Mouse (Mus musculus): ENCODE data around the gene Ifi214. TPM values are rescaled to one million over a fixed set of nuclear protein-coding genes. Genes with fewer than 3 reads are reported as not detected.
"Not testable (repeated sequence)": the region's sequence is repeated elsewhere in the genome, so short reads cannot be mapped to it uniquely, and the experiment has no call there.

Gene Ifi214
- 0.04 TPM in 1 of 2 replicates, not detected in the other for polyA plus RNA-seq (2015; fragmentation: Nextera tagmentation; extraction: Ambion mirVana)

DNA sequence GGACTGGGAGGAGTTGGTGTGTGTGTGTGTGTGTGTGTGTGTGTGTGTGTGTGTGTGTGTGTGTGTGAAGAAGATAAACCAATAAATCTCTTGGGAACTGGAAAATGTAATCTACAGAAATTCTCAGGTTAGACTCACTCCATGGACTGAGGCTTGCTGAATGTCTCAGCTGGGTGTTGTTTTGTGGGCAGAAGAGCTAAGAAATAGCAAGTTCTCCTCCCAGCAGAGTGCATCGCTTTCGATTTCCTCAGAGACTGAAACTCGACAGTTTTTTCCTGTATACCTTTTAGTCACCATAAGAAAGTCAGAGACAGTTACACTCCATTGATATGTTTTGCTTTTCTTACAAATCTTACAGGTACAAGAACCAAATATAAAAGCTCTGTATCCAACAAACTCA lies at the start of gene Ifi214:
Gene Ifi214, minus strand, starts transcription at position 167 of the 400 bp plus-strand sequence.
- not testable (repeated sequence) for H3K4me2 ChIP-seq; H3K36me3 ChIP-seq; H3K27ac ChIP-seq; H3K9me3 ChIP-seq; H3K4me1 ChIP-seq; H3K27me3 ChIP-seq (replicated peaks); ATAC-seq (ENCODE audit: insufficient read depth, low FRiP score, low read depth); H3K9ac ChIP-seq; H3K4me3 ChIP-seq (replicated peaks)
- 80% methylated on average over 3 of the region's 3 CpGs for WGBS

DNA sequence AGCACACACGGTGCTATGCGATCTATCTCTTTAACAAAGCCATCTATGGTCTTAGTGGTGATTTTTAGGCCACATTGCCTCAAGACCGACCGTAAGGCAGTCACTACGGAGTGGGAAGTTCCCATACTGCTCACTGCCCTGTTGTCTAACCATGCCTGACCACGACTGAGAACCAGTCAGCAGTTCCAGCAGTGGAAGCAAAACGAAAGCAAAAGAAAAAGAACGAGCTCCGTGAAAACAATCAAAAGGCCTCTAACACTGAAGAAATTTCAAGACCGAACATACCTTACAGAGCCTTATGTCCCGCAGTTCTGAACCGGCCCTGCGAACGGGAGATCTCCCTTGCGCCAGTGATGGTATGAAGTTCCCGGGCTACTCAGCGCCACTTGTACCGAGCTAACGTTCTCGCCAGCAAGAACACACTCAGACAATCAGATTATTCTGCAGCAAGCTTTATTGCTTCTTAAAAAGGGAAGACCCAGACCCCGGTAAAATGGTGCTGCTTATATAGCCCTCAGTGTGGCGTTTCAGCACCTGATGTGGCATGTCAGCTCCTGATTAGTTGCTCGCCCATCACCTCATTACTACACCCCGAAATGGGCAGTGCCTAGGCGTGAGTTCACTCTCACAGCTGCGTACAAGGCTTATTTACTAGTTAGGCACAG lies 44.3 kb upstream of the Ifi214 start:
- no peak overlapping the region for H3K9ac ChIP-seq
- H3K36me3 ChIP-seq, result no peaks in the 10 kb centered on the region
- 0 out of 2 replicates have a peak, but pooled peaks cover 3% of the 10 kb centered on the region for H3K9me3 ChIP-seq
- no peaks in the 10 kb centered on the region for H3K27me3 ChIP-seq (replicated peaks)
- no peak overlapping the region for H3K27ac ChIP-seq
- no peak for ATAC-seq (ENCODE audit: insufficient read depth, low FRiP score, low read depth)
- no peak overlapping the region for H3K4me3 ChIP-seq (replicated peaks)
- 94% methylated on average over 26 of the region's 26 CpGs for WGBS
- no peaks in the 10 kb centered on the region for H3K4me1 ChIP-seq
- no peak overlapping the region for H3K4me2 ChIP-seq

DNA sequence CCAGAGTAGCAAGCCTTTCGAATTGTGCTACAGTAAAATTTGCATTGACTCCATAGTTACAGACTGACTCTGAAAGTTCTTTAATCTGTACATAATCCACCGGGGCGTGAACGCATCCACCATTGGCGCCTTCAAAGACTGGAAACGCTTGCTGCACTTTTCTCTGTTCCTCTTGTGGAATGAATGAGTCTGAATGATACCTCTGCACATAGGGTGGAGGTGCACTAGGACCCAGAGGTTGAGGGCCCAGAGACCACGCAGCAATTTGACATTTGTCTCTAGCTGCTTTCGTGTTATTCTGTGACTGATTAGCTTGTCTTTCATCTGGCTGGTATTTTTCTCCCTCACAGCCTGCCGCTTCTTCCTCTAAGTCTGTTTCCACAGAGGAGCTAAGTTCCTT lies 43.3 kb upstream of the Ifi214 start:
- H3K36me3 ChIP-seq, result no peaks in the 10 kb centered on the region
- no peaks in the 10 kb centered on the region for H3K4me1 ChIP-seq
- 93% methylated on average over 9 of the region's 9 CpGs for WGBS
- H3K4me2 ChIP-seq, result no peak overlapping the region
- H3K9ac ChIP-seq, result no peak overlapping the region
- ATAC-seq (ENCODE audit: insufficient read depth, low FRiP score, low read depth), result no peak
- H3K27me3 ChIP-seq (replicated peaks), result no peaks in the 10 kb centered on the region
- H3K4me3 ChIP-seq (replicated peaks), result no peak overlapping the region
- H3K27ac ChIP-seq, result no peak overlapping the region
- H3K9me3 ChIP-seq, result 0 out of 2 replicates have a peak, but pooled peaks cover 3% of the 10 kb centered on the region

DNA sequence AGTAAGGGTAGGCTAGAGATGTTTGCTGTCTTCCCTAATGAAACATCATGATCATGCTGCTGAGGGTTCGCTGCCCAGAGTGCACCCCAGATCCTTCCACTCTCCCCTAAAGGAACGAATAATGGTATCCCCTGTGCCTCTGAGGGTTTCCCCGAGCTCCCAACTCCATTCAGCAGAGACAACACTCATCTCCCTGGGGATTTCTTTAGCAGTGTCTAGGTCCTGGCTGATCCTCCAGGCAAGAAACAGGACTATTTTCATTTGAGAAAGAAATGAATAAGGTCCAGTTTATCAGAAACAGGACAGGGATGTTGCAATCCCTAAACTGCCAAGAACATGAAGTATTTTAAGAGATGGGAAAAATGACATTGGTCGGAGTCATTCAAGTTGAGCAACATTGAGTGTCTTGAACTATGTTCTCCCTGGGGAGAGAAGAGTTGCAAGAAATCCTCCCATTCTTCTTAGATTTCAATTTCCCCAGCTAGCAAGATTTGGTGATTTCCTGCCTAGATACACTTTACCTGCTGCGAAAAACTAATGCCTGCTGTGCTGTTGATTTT lies 14.8 kb upstream of the Ifi214 start:
- ATAC-seq (ENCODE audit: insufficient read depth, low FRiP score, low read depth); H3K4me2 ChIP-seq; H3K9ac ChIP-seq; H3K27ac ChIP-seq; H3K27me3 ChIP-seq (replicated peaks); H3K36me3 ChIP-seq; H3K4me3 ChIP-seq (replicated peaks); H3K9me3 ChIP-seq; H3K4me1 ChIP-seq: not testable (repeated sequence)
- 85% methylated on average over 5 of the region's 5 CpGs for WGBS

DNA sequence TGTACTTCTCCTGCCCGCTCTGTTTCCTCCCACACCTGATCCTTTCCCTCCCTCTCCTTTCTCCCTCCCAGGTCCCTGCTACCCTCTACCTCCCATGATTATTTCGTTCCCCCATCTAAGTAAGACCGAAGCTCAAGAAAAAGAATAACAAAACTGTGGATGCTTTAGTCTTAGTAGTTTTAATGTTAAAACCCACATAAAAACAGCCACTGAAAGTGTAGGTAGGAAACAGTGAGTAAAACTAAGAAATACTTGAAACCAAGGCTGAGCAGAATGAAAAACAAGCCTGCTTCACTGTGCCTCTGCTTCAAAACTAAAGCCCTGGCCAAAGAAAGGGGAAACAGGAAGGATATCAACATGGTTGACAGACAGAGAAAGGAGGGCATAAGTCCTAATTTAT lies 13.0 kb upstream of the Ifi214 start:
- H3K4me1 ChIP-seq; H3K9ac ChIP-seq; H3K9me3 ChIP-seq; H3K4me2 ChIP-seq; ATAC-seq (ENCODE audit: insufficient read depth, low FRiP score, low read depth); H3K4me3 ChIP-seq (replicated peaks); H3K36me3 ChIP-seq; H3K27ac ChIP-seq; H3K27me3 ChIP-seq (replicated peaks): not testable (repeated sequence)
- WGBS, result 85% methylated on average over 3 of the region's 3 CpGs

DNA sequence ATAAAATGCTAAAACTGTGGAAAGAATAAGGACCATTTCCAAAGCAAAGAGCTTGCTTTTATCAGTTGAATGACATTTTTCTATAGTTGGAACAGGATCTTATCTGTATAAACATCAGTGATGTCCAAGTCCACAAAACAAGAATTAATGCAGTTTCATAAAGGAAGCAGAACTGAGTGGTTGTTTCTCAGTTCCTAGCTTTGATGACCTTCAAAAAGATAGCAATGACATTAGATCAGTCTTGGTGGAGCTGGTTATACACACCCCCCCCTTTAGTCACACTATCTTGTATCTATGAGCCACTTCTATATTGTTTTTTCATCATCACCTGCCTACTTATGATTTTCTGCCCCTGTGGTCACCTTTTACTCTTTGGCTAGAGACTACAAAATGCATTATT lies 14.3 kb downstream of the Ifi214 start:
- ATAC-seq (ENCODE audit: insufficient read depth, low FRiP score, low read depth), result no peak
- no peaks in the 10 kb centered on the region for H3K36me3 ChIP-seq
- H3K4me1 ChIP-seq, result no peaks in the 10 kb centered on the region
- H3K4me2 ChIP-seq, result no peak overlapping the region
- no peaks in the 10 kb centered on the region for H3K27me3 ChIP-seq (replicated peaks)
- H3K27ac ChIP-seq, result no peak overlapping the region
- no peak overlapping the region for H3K9ac ChIP-seq
- H3K9me3 ChIP-seq, result no peaks in the 10 kb centered on the region
- H3K4me3 ChIP-seq (replicated peaks), result no peak overlapping the region

DNA sequence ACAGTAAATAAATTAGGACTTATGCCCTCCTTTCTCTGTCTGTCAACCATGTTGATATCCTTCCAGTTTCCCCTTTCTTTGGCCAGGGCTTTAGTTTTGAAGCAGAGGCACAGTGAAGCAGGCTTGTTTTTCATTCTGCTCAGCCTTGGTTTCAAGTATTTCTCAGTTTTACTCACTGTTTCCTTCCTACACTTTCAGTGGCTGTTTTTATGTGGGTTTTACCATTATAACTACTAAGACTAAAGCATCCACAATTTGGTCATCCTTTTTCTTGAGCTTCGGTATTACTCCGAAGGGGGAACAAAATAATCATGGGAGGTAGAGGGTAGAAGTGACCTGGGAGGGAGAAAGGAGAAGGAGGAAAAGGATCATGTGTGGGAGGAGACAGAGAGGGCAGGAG lies 25.2 kb downstream of the Ifi214 start:
- WGBS, result 94% methylated on average over 2 of the region's 2 CpGs
- not testable (repeated sequence) for ATAC-seq (ENCODE audit: insufficient read depth, low FRiP score, low read depth); H3K4me2 ChIP-seq; H3K27ac ChIP-seq; H3K9me3 ChIP-seq; H3K36me3 ChIP-seq; H3K9ac ChIP-seq; H3K27me3 ChIP-seq (replicated peaks); H3K4me1 ChIP-seq; H3K4me3 ChIP-seq (replicated peaks)

DNA sequence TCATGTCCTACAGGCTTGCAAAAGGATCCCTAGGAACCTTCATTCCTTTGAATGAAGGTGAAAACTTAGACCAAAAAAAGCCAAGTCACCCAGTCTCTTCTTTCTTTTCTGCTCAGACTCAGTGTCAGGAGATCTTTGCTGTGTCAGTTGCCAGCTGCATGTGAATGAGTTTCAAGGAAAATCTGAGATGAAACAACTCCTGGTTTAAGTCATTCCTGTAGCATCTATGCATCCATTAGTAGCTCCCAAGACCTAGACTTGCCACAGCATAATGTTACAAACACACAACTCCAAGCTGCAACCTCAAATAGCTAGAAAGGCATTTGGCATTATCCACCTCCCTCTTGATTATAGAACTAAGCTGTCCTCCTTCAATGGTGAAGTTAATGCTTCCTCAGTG lies 44.3 kb downstream of the Ifi214 start:
- not testable (repeated sequence) for ATAC-seq (ENCODE audit: insufficient read depth, low FRiP score, low read depth); H3K27ac ChIP-seq; H3K4me3 ChIP-seq (replicated peaks); H3K4me1 ChIP-seq; H3K4me2 ChIP-seq; H3K9ac ChIP-seq; H3K27me3 ChIP-seq (replicated peaks); H3K9me3 ChIP-seq; H3K36me3 ChIP-seq

DNA sequence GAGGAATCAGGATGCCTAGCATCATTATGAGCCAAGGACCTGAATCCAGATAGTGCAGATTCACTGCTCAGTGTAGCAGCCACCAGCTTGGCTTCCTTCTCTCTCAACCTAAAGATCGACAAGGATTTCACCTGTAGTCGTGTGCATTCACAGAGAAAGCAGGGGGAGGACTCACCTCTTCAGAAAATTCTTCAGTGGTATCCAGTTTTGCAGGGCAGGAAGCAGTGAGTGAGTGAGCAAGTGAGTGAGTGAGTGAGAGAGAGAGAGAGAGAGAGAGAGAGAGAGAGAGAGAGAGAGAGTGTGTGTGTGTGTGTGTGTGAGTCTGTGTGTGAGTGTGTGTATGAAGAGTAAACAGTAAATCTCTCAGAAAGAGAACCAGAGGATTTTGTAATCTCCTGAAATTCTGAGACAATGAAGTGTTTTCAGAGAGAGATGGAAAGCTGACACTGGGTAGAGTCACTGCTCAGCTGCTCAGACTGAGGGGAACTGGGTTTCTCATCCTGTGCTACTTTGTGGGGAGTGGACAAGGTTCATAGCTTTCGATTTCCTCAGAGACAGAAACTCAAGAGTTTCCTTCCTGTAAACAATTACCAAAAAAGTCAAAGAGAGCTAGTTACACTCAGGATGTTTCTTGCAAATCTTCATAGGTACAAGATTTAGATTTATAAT lies 44.8 kb downstream of the Ifi214 start, which contains the start of gene Ifi206:
Gene Ifi206, minus strand, starts transcription at position 230 of the 669 bp plus-strand sequence.
- ATAC-seq (ENCODE audit: insufficient read depth, low FRiP score, low read depth); H3K4me2 ChIP-seq; H3K4me3 ChIP-seq (replicated peaks); H3K36me3 ChIP-seq; H3K27me3 ChIP-seq (replicated peaks); H3K4me1 ChIP-seq; H3K27ac ChIP-seq; H3K9me3 ChIP-seq; H3K9ac ChIP-seq: not testable (repeated sequence)
- WGBS, result 61% methylated on average over 3 of the region's 3 CpGs

DNA sequence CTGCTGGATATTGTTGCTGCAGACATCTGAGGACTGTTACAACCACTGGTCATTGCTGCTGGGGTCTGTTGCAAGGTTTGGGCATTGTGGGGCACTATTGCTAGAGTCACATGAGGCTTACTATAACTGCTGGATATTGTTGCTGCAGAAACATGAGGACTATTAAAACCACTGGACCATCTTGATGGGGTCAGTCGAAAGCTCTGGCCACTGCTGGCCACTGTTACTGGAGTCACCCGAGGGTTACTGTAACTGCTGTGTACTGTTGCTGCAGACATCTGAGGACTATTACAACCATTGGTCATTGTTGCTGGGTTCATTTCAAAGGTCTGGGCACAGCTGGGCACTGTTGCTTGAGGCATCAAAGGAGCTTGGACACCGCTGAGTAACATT lies 54.6 kb downstream of the Ifi214 start:
- not testable (repeated sequence) for H3K27ac ChIP-seq; H3K4me3 ChIP-seq (replicated peaks); H3K9ac ChIP-seq; H3K36me3 ChIP-seq; H3K9me3 ChIP-seq; H3K4me1 ChIP-seq; ATAC-seq (ENCODE audit: insufficient read depth, low FRiP score, low read depth); H3K4me2 ChIP-seq; H3K27me3 ChIP-seq (replicated peaks)
- 79% methylated on average over 3 of the region's 3 CpGs for WGBS

DNA sequence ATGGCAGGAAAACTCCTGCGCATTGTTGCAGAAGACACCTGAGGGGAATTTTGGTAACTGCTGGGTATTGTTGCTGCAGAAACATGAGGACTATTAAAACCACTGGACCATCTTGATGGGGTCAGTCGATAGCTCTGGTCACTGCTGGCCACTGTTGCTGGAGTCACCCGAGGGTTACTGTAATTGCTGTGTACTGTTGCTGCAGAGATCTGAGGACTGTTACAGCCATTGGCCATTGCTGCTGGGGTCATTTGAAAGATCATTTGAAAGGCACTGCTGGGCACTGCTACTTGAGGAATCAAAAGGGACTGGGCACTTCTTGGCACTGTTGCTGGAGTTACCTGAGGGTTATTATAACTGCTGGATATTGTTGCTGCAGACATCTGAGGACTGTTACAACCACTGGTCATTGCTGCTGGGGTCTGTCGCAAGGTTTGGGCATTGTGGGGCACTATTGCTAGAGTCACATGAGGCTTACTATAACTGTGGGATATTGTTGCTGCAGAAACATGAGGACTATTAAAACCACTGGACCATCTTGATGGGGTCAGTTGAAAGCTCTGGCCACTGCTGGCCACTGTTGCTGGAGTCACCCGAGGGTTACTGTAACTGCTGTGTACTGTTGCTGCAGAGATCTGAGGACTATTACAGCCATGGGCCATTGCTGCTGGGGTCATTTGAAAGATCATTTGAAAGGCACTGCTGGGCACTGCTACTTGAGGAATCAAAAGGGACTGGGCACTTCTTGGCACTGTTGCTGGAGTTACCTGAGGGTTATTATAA lies 55.2 kb downstream of the Ifi214 start:
- not testable (repeated sequence) for H3K9me3 ChIP-seq; H3K9ac ChIP-seq; H3K4me3 ChIP-seq (replicated peaks); H3K4me1 ChIP-seq; H3K27ac ChIP-seq; H3K4me2 ChIP-seq; H3K27me3 ChIP-seq (replicated peaks); ATAC-seq (ENCODE audit: insufficient read depth, low FRiP score, low read depth); H3K36me3 ChIP-seq
- WGBS, result 85% methylated on average over 5 of the region's 5 CpGs
